Mouse (Mus musculus) thymus, adult 2 months (tissue): ENCODE measurements at regions not wholly inside any gene's neighbourhood (a gene's known extent, or its start where the extent isn't known, plus 50 kb on each side); places are given as distances from the start of the nearest gene placed in this dataset.

Experiments
- CTCF ChIP-seq: fragments of 200-500 bp; IDR thresholded peaks from 2 replicates; pipeline ENCODE4 v1.5.1; 2012; ENCODE audit warnings: mild to moderate bottlenecking, control low read depth, low read length, moderate library complexity, borderline replicate concordance; ENCODE audit not compliant: control insufficient read depth, poor library complexity, insufficient read depth; ENCODE audit errors: extremely low read depth
- POLR2A ChIP-seq: fragments of 200-500 bp; IDR thresholded peaks from 2 replicates; pipeline ENCODE4 v1.6.1; 2012; ENCODE audit warnings: mild to moderate bottlenecking, low read length, control low read depth, moderate library complexity; ENCODE audit not compliant: control insufficient read depth, poor library complexity, insufficient read depth; ENCODE audit errors: extremely low read depth

- peak; percentile 63; the same call in 1 of the 2 replicates for TF ChIP-seq CTCF
- no peak for TF ChIP-seq POLR2A
Measured at GRCm38 (mm10) chr11:117057451-117057850, 57.5 kb upstream of the Sec14l1 start.
